Mouse (Mus musculus) cerebellum, postnatal 14 days (tissue): ENCODE data around the gene Hoxc10.

Source experiments
- DNase-seq, 2 experiments: peaks; one replicate each; pipeline ENCODE4 v3.0.0; 2021; ENCODE audit warnings: mixed read lengths in 2 of 2

The Hoxc10 gene

DNA sequence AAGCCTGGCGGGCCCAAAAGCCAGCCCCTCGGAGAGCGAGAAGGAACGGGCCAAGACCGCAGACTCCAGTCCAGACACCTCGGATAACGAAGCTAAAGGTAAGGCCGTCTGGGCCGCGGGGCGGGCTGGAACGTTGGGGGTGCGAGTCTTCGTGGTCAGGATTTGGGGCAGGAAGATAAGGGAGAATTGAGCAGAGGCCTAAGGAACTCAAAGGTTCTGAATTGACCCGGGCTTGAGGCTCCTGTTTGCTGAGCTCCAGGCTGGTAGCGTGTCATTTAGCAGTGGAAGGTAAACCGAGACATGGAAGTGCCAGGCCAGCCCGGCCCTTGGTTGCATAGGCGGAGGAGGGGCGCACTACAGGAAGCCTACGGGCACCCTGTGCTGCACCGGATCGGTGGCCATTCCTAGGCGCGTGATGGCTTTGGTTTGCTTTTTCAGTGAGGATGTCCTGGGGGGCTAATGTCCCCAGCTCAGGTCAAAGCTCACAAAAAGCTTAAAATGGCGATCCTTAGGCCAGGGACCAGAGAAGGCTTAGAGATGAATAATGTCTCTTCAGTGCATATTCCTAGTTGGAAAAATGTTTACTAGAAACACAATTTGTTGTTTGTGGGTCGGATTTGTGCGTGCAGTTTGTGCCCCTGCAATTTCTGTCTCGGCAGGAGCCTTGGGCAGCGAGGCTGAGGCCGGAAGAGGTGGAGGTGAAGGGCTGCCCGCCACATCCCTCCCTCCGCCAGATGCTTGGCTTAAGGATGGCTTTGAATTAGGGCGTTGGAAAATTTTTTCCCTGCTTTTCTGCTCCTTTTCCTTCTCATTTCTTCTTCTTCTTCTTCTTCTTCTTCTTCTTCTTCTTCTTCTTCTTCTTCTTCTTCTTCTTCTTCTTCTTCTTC lies 1.2 kb downstream of the Hoxc10 start:
- DNase-seq: no peak

- DNase-seq: no peak
Measured at GRCm38 (mm10) chr15:102969296-102969695, 2.7 kb downstream of the Hoxc10 start.

- DNase-seq: peak in 1 of 2 experiments; percentile 44
Measured at GRCm38 (mm10) chr15:102970740-102971139, 4.1 kb downstream of the Hoxc10 start.

DNA sequence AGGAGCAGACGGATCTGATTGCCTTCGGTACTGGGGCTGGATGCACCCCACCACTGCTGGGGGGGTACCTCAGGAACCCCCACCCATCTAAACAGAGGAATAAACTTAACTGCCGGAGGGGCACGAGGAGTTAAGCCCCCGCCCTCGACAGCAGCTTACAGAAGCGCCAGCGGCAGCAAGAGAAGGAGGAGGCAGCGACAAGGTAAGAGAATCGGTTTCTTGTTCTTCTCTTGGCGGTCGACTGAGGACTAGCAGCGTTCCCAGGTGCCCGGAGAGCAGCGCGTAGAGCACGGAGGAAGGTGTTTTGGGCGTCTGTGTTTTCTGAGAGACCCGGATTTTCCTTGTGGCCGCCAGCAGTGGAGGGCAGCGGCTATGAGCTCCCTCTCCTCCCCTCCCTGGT lies 5.7 kb downstream of the Hoxc10 start:
- DNase-seq: no peak

DNA sequence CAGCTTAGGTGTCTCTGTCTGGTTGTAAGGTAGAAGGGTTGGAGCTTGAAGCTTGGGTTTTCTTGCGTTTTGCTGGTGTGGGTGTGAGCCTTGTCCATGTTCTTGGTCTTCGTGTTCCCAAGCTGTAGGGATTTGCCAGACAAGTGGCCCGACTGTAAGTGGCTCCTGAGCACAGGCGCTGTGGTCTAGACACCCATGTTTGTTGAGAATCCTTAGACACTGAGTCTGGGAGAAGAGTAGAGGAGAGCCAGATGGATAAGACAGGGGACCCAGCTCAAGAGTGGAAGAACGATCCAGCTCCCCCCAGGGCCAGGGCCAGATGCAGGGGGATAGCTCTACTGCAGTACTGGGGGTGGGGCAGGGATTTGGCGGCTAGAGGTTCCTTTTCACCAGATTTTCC lies 6.2 kb downstream of the Hoxc10 start:
- no peak for DNase-seq

- no peak for DNase-seq
Measured at GRCm38 (mm10) chr15:102975034-102975433, 8.4 kb downstream of the Hoxc10 start.

DNA sequence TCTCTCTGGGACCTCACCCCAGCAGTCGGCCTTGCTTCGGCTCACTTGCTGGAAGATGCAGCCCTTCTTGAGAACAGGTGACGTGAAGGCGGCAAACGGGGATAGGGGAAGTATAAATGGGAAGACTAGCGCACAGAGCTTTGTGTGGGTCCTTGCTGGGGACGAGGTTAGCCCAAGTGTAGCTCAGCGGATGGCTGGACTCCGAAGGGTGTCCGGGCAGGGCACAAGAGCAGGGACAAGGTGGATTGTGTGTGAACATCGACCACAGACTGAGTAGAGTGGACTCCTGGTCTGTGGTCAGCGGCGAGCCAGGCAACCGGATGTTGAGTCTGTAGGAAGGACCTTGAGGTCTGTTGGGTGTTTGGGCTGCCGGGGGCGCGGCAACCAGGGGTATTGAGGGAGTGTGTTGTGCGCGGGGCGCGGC lies 9.1 kb downstream of the Hoxc10 start:
- DNase-seq: no peak

DNA sequence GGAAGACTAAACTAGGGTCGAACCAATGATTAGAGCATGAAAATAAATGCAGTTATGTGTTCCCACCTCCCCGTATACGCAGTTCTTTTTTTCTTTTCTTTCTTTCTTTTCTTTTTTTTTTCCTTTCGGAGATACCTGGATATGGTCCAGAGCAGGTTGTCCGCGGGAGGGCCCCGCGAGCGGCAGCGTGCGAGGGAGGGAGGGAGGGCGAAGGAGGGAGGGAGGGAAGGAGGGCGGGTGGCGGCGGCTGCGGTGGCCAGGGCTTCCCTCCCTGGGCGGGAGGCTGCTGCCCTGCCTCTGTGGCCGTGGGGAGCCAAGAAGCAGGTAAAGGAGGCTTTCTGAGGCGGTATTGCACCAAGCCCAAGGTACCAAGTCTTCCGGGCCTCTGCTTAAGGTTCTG lies 9.6 kb downstream of the Hoxc10 start, which contains the start of gene Hoxc9:
Gene Hoxc9, plus strand, starts transcription at position 269 of the 400 bp plus-strand sequence.
- DNase-seq: no peak

DNA sequence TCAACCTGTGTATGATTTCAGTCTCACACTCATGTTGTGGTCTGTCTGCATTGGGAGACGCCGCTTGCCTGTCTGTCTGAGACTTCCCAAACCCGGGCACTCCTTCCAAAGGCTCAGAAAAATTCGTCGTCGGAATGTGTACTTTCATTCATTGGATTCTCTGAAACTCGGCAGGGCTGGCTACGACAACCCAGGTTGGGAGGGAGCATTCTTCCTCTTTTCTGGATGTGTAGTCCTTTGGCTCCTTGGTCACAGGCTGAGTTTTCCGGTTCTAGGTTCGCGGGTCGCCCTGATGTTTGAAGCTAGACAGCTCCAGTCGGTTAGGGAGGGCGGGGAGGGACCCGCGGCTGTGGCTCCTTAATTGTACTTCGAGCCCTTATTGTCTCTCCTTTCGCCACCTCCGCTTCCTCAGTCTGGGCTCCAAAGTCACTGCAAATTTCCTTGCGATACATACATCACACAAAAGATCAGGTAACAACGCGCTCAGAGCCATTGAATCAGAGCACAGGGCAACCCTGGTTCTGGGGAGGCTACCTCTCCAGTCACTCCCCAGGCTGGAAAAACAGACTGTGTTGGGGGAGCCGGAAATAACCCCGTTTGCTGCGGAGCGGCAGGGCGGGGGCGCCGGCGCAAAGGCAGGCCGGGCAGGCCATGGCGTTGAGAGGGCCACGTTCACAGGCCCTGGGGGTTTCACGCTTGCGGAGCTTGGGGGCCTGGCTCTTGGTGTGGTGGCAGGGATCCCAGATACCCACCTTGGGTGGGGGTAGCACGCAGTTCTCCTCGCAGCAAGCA lies 10.2 kb downstream of the Hoxc10 start:
- DNase-seq: no peak

DNA sequence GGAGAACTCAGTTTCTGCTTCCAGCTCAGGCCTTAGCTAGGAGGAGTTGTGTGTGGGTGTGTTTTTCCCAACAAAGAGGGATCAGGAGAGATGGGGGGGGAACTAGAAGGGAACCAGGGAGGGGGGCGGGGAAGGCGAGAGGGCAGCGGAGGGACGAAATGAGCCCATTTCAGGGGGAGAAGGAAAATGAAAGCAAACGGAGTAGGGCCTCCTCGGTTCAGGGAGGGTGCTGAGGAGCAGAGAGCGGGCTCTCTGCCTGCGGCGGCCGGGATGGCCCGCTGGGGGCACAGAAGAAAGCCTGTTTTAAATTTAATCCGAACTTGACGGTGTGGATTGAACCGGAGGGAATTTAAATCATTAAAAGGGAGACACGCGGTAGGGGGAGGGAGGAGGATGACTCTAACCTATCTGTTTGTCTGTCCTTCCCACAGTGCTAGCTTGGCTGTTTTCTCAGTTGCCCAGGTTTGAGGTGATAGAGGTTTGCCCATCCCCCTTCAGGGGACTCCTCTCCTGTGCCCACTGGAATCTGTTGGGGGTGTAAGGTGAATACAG lies 10.9 kb downstream of the Hoxc10 start:
- no peak for DNase-seq

GRCm38 (mm10) chr15:102978615-102979515 lies 12.3 kb downstream of the Hoxc10 start:
- no peak for DNase-seq

DNA sequence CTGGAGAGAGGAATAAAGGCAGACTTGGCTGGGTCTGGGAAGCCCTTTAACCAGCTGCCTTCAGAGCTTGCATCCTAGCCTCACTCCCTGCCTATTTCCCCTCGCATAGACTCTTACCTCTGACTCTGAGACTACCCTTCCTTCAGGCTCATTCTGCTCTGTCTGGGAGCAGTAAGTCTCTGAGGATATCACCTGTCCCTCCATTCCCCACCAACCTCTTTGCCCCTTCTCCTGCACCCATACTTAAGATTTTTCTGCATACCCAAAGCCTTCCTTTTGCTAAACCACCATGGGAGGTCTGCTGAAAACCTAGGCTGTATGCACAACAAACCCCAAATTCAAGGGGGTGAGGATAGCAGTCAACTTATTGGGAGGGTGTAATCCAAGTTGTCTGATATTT lies 13.3 kb downstream of the Hoxc10 start:
- no peak for DNase-seq

- DNase-seq: no peak
Measured at GRCm38 (mm10) chr15:102980352-102980751, 13.8 kb downstream of the Hoxc10 start.

DNA sequence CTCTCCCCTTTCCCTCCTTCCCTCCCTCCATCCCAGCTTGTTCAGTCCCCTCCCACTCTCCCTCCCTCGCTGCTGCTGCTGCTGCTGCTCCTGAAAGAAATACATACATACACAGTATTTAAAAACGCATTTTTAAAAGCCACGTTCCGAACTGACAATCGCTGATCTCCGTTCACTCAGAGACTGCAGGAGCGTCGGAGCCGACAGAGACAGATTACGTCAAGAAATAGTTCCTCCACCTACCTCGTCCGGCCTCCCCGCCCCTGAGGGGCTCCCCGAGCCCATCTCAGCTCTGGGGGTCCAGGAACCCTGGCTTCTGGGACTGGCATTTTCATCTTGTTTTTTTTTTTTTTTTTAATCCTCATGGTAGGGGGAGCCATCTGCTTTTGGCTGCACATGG lies 14.3 kb downstream of the Hoxc10 start:
- no peak for DNase-seq

GRCm38 (mm10) chr15:102981379-102982288 lies 15.0 kb downstream of the Hoxc10 start:
- DNase-seq: no peak

DNA sequence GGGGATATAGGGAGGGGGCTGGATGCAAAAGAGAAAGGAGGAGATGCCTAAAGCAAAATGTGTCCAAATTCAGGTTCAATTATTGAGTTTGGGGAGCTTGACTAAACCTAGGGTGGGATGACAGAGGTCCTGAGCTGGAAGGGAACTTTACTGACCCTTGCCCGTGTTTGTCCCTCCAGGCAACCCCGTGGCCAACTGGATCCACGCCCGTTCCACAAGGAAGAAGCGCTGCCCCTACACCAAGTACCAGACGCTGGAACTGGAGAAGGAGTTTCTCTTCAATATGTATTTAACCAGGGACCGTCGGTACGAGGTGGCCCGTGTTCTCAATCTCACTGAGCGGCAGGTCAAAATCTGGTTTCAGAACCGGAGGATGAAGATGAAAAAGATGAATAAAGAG lies 17.1 kb downstream of the Hoxc10 start:
- no peak for DNase-seq

DNA sequence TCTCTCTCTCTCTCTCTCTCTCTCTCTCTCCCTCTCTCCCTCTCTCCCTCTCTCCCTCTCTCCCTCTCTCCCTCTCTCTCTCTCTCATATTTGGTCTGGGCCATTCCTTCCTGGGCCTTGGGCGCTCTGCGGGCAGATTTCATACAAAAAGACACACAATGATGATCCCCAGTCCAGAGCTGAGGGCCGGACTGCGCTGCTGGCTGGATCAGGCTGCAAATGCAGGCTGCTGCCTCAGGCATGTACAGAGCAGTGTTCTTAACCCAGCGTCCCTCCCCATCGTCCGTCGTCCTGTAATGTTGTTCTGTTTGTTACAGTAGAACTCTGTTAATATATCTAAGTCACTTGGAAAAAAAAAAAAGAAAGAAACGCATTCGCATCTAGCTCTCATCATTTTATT lies 17.9 kb downstream of the Hoxc10 start:
- no peak for DNase-seq

DNA sequence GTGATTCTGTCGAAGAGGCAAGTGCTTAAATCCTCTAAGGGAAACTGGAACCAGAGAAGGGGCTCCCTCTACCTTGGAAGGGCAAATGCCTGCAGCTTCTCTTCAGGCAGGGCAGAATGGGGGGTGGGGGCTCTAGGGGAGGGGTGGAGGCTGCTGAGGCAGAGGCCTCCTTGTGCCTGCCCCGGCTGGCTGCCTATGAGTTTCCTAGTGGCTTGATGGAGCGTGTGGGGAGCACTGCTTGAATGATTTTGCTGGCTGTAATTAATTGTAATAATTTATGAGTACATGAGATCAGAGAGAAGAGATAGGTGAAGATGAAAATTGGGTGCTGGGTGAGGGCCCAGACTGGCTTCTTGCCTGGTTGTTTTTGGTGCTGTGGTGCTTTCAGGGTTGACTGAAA lies 18.3 kb downstream of the Hoxc10 start:
- DNase-seq: no peak

- peak; percentile 97 to 99 for DNase-seq
Measured at GRCm38 (mm10) chr15:102987124-102987833, 20.7 kb downstream of the Hoxc10 start.

GRCm38 (mm10) chr15:102988078-102988477 lies 21.5 kb downstream of the Hoxc10 start:
- DNase-seq: no peak
